Mouse (Mus musculus): Measurements from ENCODE around the gene Prkg2.
A peak's percentile ranks its signal among the peaks of the same experiment; 100 is the strongest.

Gene Prkg2

DNA sequence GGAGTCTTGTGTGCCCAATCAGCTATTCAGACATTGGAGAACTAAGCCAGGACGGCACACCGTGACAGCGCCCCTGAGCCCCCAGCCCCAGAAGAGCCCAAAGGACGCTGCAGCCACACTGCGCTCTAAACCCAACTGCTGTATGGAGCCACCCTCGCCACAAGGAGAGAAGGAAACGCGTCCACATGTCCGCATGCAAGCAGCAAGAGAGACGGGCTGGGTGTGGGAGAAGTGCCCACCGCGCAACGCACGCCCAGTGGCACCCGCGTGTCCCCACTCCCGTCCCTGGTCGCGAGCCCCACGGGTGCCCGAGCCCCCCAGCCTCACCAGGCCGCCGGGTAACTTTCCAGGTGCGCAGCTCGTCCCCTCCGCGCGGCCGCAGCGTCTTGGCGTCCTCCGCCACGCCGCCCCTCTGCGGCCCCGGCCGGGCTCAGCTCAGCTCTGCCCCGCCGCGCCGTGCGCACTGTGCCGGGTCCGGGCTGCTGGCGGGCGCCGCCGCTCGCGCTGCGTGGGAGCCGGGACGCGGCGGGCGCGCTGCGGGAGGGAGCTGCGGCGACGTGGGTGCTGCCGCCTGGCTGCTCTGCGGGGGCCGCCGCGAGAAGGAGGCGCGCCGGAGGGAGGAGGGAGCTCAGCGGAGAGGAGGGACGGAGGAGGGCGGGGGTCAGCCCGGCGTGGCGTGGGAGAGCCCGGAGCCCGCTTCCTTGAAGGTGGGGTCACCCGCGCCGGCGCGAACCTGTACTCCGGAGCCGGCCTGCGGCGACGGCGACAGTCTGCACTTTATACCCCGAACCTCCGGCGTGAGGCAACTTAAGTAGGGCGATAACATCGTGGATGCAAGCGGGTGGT is at the start of gene Prkg2:
Gene Prkg2 (minus strand): TSS at position 756 of the 846 bp plus-strand sequence.
- DNase-seq (ENCODE audit: low spot score in 2 of 2), result peak; percentile 48 to 65

DNA sequence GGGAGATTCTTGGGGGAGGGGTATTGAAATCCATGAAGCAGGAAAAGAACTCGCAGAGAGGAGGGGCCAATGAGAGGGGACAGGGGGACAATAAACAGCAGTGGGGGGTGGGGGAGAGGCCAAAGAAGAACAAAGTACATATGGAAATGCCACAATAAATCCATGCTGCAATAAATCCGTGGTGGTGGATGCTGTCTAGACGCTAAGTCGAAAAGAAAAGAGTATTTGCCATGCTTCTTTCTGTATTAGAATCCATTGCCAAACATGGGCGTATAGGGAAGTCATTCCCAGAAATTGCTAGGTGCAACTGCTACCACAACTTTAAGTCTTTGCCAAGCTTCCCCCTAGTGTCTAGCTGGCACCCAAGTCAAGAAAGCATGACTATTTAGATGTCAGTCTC is 46.8 kb upstream of the Prkg2 start:
- no peak for DNase-seq (ENCODE audit: low spot score in 2 of 2)

GRCm38 (mm10) chr5:99078375-99078774 is 41.2 kb upstream of the Prkg2 start:
- DNase-seq (ENCODE audit: low spot score in 2 of 2), result no peak

DNA sequence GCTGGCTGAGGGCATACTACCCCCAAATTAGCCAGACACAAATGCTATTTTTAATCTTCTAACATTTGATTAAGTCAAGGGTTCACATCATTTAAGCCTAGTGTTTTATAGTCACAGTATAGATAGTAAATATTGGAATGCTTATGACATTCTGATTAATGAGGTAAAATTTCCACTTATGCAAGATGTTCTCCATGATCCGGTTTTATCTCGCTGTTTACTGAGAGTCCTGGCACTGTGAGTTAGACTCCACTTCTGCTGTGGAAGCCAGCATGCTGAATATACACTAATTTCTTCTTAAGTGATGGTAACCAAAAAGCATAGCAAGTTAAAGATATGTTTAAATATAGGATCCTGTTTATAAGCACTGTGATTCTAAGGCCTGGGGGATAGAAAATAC is 31.2 kb upstream of the Prkg2 start:
- no peak for DNase-seq (ENCODE audit: low spot score in 2 of 2)

DNA sequence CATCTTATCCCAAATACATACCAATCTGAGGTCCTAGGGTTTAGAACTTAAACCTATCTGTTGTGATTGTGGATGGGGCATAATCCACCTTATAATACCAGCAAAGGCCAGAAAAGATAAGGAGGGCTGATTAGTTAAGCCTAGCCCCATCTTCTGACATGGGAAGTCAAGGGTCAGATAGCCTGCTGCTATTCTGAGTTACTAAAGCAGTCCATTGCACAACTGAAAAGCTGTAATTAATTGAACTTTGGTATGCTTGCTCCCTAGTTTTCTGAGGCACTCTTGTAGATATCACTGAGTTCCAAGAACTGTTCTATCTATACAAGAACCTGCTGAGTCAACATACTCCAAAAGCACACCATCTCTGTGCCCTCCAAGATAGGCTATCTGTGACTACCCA is 25.4 kb upstream of the Prkg2 start:
- no peak for DNase-seq (ENCODE audit: low spot score in 2 of 2)

GRCm38 (mm10) chr5:99039021-99039420 is 1.9 kb upstream of the Prkg2 start:
- no peak for DNase-seq (ENCODE audit: low spot score in 2 of 2)

GRCm38 (mm10) chr5:99037442-99037811 is 276 bp upstream of the Prkg2 start:
- DNase-seq (ENCODE audit: low spot score in 2 of 2), result peak in 1 of 2 experiments; percentile 13

DNA sequence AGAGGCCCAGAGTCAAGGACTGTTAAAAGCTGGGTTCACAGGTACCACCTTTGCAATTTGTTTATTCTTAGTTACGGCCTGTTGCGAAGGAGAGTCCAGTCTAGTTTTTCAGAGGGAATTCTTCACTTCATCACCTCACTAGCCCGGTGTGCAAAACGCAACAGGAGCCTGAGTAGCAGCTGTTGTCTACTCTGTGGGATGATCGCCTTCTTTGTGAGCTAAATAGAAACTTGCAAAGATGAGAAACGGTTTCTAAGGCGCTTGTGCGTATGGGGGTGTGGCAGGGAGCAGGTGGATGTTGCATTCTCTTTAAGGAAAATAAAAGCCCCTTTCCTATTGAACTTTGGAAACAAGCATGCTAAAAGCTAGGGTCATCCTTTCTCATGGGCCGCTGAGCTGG is 1.2 kb downstream of the Prkg2 start:
- peak in 1 of 2 experiments; percentile 38 for DNase-seq (ENCODE audit: low spot score in 2 of 2)

DNA sequence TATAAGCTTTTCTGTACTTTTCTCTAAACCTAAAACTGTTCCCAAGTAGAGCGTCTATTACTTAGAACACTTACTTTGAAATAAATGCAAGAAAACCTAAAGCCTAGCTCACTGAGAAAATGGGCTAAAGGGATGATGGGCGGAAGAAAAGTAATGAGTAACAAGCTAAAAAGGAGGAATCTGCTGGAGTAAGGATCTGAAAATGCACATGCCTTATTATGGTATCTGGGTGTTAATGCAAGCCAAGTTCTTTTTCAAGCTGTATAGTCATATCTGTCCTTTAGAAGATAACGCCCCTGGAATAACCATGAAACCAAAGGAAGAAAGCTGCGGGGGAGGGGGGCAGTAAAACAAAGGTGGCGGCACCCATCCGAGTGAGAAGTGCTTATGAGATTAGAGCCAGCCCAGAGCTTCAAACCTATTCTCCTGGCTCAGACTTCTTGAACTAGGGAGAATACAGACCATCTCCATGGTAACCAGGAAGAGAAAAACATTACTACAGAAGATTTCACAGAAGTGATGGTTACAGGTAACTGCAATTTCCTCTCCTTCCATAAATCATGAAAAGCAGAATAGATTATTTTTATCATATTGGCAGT is 5.5 kb downstream of the Prkg2 start:
- no peak for DNase-seq (ENCODE audit: low spot score in 2 of 2)

GRCm38 (mm10) chr5:99026343-99026742 is 10.8 kb downstream of the Prkg2 start:
- DNase-seq (ENCODE audit: low spot score in 2 of 2), result no peak

DNA sequence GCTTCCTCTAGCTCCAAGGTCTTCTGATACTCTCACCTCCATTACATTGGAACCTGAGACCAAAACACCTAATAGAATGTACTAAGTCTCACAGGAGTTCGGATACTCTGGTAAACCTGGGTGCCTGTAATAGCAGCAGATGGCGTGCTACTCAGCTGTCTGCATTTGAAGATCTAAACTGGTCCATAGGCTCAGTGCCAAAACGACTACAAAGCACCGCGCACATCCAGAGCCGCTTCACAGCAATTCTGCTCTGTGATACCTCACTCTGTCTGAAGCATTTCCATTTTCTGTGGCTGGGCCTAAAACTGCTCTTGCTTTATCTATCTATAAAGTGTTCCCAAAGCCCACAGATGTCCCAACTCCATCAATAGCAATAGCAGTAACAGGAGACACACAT is 17.4 kb downstream of the Prkg2 start:
- peak; percentile 48 to 81 for DNase-seq (ENCODE audit: low spot score in 2 of 2)

- no peak for DNase-seq (ENCODE audit: low spot score in 2 of 2)
Observed at GRCm38 (mm10) chr5:99015140-99015539, 22.0 kb downstream of the Prkg2 start.

DNA sequence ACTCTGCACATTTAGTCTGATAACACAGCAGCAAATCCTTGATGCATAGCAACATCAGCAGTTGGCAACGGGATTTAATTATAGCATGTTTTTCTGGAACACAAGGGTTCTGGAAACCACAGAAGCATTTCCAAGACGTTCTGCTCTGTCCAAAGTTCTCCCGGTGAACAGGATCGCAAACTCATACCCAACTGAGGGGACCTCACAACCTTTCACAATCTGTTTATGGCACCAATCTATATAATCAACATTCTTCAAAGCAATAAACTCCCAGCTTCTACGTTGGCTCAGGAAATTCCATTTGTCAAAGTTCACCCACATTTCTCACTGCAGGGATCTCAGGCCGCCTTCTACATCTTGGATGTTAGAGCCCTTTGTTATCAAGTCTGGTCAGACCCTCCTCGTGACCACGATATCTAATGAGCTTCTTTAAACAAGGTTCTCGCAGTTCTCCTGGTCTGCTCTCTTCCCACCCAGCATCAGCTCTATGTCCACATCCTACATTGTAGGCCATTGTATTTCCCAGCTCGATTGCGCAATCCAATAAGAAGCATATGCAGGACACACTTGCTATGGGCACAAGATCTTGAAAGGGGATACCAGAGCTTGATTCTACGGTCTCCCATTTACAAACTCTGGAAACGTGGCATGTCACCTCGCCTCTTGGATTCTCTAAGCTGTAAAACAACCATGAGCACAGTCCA is 26.6 kb downstream of the Prkg2 start:
- DNase-seq (ENCODE audit: low spot score in 2 of 2), result no peak

GRCm38 (mm10) chr5:98998104-98998503 is 39.0 kb downstream of the Prkg2 start:
- DNase-seq (ENCODE audit: low spot score in 2 of 2), result no peak

DNA sequence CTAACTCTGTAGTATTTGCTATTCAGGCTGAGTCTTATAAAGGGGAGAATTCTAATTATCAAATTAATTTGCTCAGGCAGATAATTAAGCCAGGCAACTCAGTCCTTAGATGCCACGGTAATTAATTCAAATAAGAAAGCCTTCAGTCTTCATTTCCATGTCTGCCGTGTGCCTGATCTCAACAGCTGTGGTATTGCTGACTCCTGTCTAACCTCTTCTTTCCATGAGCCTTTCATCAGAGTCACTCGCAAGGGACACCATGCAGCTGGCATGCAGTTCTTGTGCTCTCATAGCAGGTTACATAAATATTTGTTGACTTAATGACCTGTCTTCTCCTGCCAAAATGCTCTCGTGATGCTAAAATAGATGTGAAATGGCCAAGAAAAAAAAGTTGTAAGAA is 41.4 kb downstream of the Prkg2 start:
- no peak for DNase-seq (ENCODE audit: low spot score in 2 of 2)

DNA sequence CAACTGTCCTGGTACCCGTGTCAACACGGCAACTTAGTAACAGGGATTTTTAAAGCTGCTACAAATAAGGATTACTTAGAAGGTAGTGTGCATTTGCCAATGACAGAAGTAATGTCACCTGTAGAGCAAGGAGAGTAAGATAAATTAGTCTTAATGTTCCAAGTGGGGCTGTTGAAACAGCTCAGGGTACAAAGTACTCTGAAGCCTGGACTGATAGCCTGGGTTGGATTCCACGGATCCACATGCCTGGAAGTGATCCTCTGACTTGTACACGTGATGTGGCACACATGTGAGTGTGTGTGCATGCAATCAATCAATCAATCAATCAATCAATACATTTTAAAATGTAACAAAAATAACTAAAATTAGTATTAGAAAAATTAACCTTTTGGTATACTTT is 45.6 kb downstream of the Prkg2 start:
- DNase-seq (ENCODE audit: low spot score in 2 of 2), result no peak

GRCm38 (mm10) chr5:98987634-98988033 is 49.5 kb downstream of the Prkg2 start:
- no peak for DNase-seq (ENCODE audit: low spot score in 2 of 2)

GRCm38 (mm10) chr5:98987116-98987515 is 50.0 kb downstream of the Prkg2 start:
- no peak for DNase-seq (ENCODE audit: low spot score in 2 of 2)

DNA sequence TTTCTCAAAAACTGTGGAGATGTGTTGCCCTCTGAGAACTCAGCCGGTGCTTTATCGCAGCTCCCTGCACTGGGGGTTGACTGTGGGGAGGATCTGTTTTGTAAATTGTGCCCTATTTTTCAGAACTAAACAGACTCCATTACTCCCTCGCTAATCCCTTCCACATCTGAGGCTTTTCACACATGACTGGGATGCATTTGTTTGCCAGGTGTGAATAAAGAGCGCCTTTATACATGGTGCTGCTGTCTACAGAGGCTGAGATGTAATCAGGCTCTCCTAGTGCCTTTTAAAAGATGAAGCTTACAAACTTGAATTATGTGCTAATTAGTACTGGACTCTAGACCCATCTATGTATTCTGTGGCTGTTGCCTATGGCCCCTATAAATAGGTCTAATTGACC is 50.7 kb downstream of the Prkg2 start:
- DNase-seq (ENCODE audit: low spot score in 2 of 2), result no peak

- DNase-seq (ENCODE audit: low spot score in 2 of 2), result no peak
Observed at GRCm38 (mm10) chr5:98986011-98986410, 51.1 kb downstream of the Prkg2 start.

DNA sequence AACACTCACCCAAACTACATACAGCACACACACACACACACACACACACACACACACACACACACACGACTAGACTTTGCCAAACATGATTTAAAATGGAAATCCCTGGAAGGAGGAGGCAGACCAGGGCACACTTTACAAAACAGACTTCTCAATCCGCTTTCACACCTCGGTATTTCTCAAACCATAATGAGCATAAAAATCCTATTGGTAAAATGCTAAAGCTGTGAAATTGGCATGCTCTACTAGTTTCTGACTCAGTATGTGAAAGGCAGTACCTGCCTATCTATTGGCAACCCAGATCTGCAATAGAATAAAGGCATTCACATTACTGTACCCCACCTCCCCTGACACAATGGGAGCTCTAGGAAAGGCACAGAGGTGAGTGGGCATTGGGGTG is 52.1 kb downstream of the Prkg2 start:
- no peak for DNase-seq (ENCODE audit: low spot score in 2 of 2)

DNA sequence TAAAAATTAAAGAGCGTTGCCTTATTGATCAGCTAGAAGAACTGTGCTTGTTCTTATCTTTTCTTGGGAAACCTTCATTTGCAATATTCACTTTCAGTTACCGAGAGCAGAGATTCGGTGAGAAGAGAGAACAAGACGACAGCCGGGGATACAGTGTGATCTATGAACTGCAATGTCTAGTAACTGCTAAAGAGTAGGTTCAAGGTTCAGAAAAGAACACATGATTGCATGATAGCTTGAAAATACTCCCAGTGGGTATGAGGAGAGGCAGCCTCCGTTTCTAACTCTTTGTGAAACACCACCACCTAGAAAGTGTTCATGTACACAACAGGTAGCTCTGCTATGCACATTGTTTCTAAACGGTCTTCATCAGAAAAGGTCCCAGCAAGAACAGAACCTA is 55.8 kb downstream of the Prkg2 start:
- DNase-seq (ENCODE audit: low spot score in 2 of 2), result no peak

DNA sequence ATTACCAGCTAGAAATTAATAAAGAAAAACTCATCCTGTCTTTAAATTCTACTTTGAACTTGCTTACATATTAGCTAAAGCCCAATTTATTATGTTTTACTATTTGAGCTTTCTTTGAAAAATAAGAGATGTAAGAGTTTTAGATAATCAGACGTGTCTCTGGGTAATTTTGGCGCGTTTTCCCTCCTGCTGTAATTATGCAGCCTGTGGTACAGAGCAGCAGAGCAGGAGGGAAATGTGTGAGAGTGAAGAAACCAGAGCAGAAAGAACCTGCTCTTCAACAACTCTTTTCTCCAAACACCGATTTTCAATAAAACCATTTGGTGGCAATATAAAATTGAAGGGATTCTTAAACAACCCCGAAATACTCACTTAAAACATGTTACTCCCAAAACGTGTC is 58.8 kb downstream of the Prkg2 start:
- no peak for DNase-seq (ENCODE audit: low spot score in 2 of 2)
